19 mouse cellular contexts compared by ENCODE assay signal in the genomic region with DNA sequence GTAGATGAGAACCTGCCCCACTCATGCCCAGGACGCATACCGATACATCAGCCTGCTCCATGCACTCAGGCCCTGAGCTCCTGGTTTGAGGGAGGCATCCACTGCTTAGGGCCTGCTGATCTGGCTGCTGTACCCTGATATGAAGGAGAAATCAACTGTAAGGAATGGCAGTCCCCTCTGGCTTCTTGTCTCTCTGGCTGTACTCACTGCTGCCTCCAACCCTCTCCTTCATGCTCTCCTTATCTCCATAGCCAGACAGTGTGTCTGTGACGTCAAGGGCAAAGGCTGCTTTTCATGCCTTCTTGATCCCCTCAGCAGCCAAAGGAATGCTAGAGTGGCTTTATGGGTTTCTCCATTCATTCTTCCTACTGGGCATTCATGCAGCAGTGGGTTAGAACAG.
DNase-seq lines count a peak whose midpoint lies in the region; ATAC-seq lines count a peak whose summit lies in the region.
"Had no signal": no experiment of that assay in that cellular context is flagged by ENCODE, and none has a peak within 500 bp of the region (broad histone marks: within the 10 kb centered on the region; RNA-seq: fewer than 3 reads in every experiment).

No protein-coding gene starts in this region.

- 0 out of 2 replicates have a peak overlapping the region, but pooled peaks have one; percentile 35 for H3K27ac ChIP-seq in hindbrain, embryonic 10.5 days
- no peak overlapping the region for H3K27ac ChIP-seq in hindbrain, embryonic 14.5 days
- no peak overlapping the region for H3K27ac ChIP-seq in liver, embryonic 16.5 days (ENCODE audit: low read length)
- H3K27ac ChIP-seq: embryonic facial prominence, embryonic 12.5 days; gastrocnemius, adult 2 months; midbrain, embryonic 12.5 days had no signal

- ATAC-seq in hindbrain, embryonic 14.5 days (ENCODE audit: low FRiP score) = no peak
- ATAC-seq in liver, embryonic 16.5 days (ENCODE audit: low read depth) = peak; percentile 88
- no peak for ATAC-seq in erythroblast, adult 5-6 weeks (replicated peaks; ENCODE audit: low FRiP score, poor library complexity, severe bottlenecking)
- ATAC-seq: lung, postnatal 0 days; Patski had no signal

- H3K4me1 ChIP-seq in hindbrain, embryonic 10.5 days (replicated peaks) = peaks cover 22% of the 10 kb centered on the region
- peaks cover 15% of the 10 kb centered on the region for H3K4me1 ChIP-seq in hindbrain, embryonic 14.5 days (replicated peaks; ENCODE audit: control insufficient read depth, insufficient read depth, low read length)
- peaks cover 7% of the 10 kb centered on the region; the same call in 1 of the 2 replicates for H3K4me1 ChIP-seq in liver, embryonic 16.5 days (ENCODE audit: control insufficient read depth, low read depth, low read length)
- H3K4me1 ChIP-seq: embryonic facial prominence, embryonic 12.5 days had no signal

- WGBS in hindbrain, embryonic 10.5 days = 71% methylated on average over 3 of the region's 3 CpGs
- 69% methylated on average over 3 of the region's 3 CpGs for WGBS in hindbrain, embryonic 14.5 days
- WGBS in liver, embryonic 16.5 days (ENCODE audit: insufficient replicate concordance) = 32% methylated on average over 3 of the region's 3 CpGs

- no peak overlapping the region for H3K4me3 ChIP-seq in hindbrain, embryonic 10.5 days
- H3K4me3 ChIP-seq in hindbrain, embryonic 14.5 days (replicated peaks; ENCODE audit: low read length) = no peak overlapping the region
- H3K4me3 ChIP-seq in liver, embryonic 16.5 days (ENCODE audit: low read depth, low read length) = no peak overlapping the region
- H3K4me3 ChIP-seq: embryonic facial prominence, embryonic 12.5 days; gastrocnemius, adult 2 months; midbrain, embryonic 12.5 days had no signal

- H3K4me2 ChIP-seq in hindbrain, embryonic 14.5 days (replicated peaks) = no peak overlapping the region
- H3K4me2 ChIP-seq in liver, embryonic 16.5 days (ENCODE audit: low read depth, low read length) = no peak overlapping the region
- H3K4me2 ChIP-seq: embryonic facial prominence, embryonic 12.5 days; midbrain, embryonic 12.5 days had no signal

- H3K27me3 ChIP-seq in hindbrain, embryonic 10.5 days (ENCODE audit: insufficient read depth, poor library complexity, severe bottlenecking) = no peaks in the 10 kb centered on the region
- H3K27me3 ChIP-seq in hindbrain, embryonic 14.5 days (ENCODE audit: control insufficient read depth, insufficient read depth, low read length) = no peaks in the 10 kb centered on the region
- no peaks in the 10 kb centered on the region for H3K27me3 ChIP-seq in liver, embryonic 16.5 days (ENCODE audit: control insufficient read depth, insufficient read depth, low read depth, low read length)
- H3K27me3 ChIP-seq: embryonic facial prominence, embryonic 12.5 days; midbrain, embryonic 12.5 days; Patski had no signal

- H3K36me3 ChIP-seq in hindbrain, embryonic 10.5 days = peaks cover 14% of the 10 kb centered on the region
- H3K36me3 ChIP-seq in hindbrain, embryonic 14.5 days (replicated peaks; ENCODE audit: control insufficient read depth, insufficient read depth) = peaks cover 40% of the 10 kb centered on the region
- no peaks in the 10 kb centered on the region for H3K36me3 ChIP-seq in liver, embryonic 16.5 days (ENCODE audit: control insufficient read depth, insufficient read depth)
- H3K36me3 ChIP-seq: embryonic facial prominence, embryonic 12.5 days had no signal

- H3K9me3 ChIP-seq in hindbrain, embryonic 10.5 days = no peaks in the 10 kb centered on the region
- H3K9me3 ChIP-seq in hindbrain, embryonic 14.5 days (ENCODE audit: control insufficient read depth, low read length) = no peaks in the 10 kb centered on the region
- no peaks in the 10 kb centered on the region for H3K9me3 ChIP-seq in liver, embryonic 16.5 days (replicated peaks; ENCODE audit: control insufficient read depth, low read length)
- H3K9me3 ChIP-seq: embryonic facial prominence, embryonic 12.5 days; midbrain, embryonic 12.5 days had no signal

- no peak overlapping the region for H3K9ac ChIP-seq in hindbrain, embryonic 14.5 days
- H3K9ac ChIP-seq in liver, embryonic 16.5 days (ENCODE audit: low read depth, low read length) = no peak overlapping the region
- H3K9ac ChIP-seq: embryonic facial prominence, embryonic 12.5 days; midbrain, embryonic 12.5 days had no signal

- DNase-seq in hindbrain, embryonic 10.5 days (ENCODE audit: low spot score) = no peak
- DNase-seq in hindbrain, embryonic 14.5 days (ENCODE audit: low spot score) = no peak
- peak; percentile 53 for DNase-seq in Muller cell, postnatal 12 days (ENCODE audit: inconsistent ontology term)
- peak; percentile 72 for DNase-seq in c-Kit-positive CD71-positive TER-119-positive erythroid progenitor cells, embryonic 14.5 days (ENCODE audit: low spot score)
- no peak for DNase-seq in layer of hippocampus, postnatal 36 days
- DNase-seq: cerebellum, adult 18-20 months; gastrocnemius, adult 2 months; heart, adult 11 months; heart, postnatal 10 days; kidney, adult 8-10 months; kidney, postnatal 25 days; spleen, adult 18-20 months; thymus, adult 18-20 months had no signal

Comparison
In these comparisons a context has a peak if more than half of its experiments do, and no peak if none do; other contexts are left out.
1. DNase-seq: peak in Muller cell, postnatal 12 days (single experiment) and c-Kit-positive CD71-positive TER-119-positive erythroid progenitor cells, embryonic 14.5 days (single experiment); none in hindbrain, embryonic 10.5 days (single experiment), hindbrain, embryonic 14.5 days (single experiment) and layer of hippocampus, postnatal 36 days (0 of 2).